Mouse (Mus musculus) C2C12 (cell line): ENCODE measurements at regions not wholly inside any gene's neighbourhood (a gene's known extent, or its start where the extent isn't known, plus 50 kb on each side); places are given as distances from the start of the nearest gene placed in this dataset.

Source experiments
- H3K27me3 ChIP-seq: one replicate; pipeline ENCODE4 v1.6.1; 2011; ENCODE audit not compliant: control insufficient read depth, insufficient read depth, insufficient read length
- H3K36me3 ChIP-seq: one replicate; pipeline ENCODE4 v1.6.1; 2011; ENCODE audit not compliant: control insufficient read depth, insufficient read depth
- H3K4me3 ChIP-seq: one replicate; pipeline ENCODE4 v1.5.1; 2011; ENCODE audit warnings: mild to moderate bottlenecking, control low read depth; ENCODE audit not compliant: poor library complexity, insufficient read depth, severe bottlenecking
- H3K79me2 ChIP-seq: one replicate; pipeline ENCODE4 v1.6.1; 2011; ENCODE audit not compliant: control insufficient read depth, insufficient read depth
- H3K79me3 ChIP-seq: one replicate; pipeline ENCODE4 v1.6.1; 2011; ENCODE audit warnings: low read depth, control low read depth
- H3ac ChIP-seq: one replicate; pipeline ENCODE3; 2011; ENCODE audit warnings: low read depth; ENCODE audit not compliant: control insufficient read depth, insufficient read length
- CEBPB ChIP-seq: IDR thresholded peaks from one replicate; pipeline ENCODE4 v1.6.1; 2011; ENCODE audit warnings: low read depth, mild to moderate bottlenecking, control low read depth, moderate library complexity
- CTCF ChIP-seq: IDR thresholded peaks from one replicate; pipeline ENCODE4 v1.5.1; 2011; ENCODE audit not compliant: control insufficient read depth, insufficient read depth, insufficient read length
- FOSL1 ChIP-seq: IDR thresholded peaks from one replicate; pipeline ENCODE4 v1.8.0; 2011; ENCODE audit warnings: mild to moderate bottlenecking, low read length; ENCODE audit not compliant: poor library complexity, insufficient read depth, severe bottlenecking
- MAX ChIP-seq: IDR thresholded peaks from one replicate; pipeline ENCODE4 v1.6.1; 2011; ENCODE audit warnings: mild to moderate bottlenecking, control low read depth
- MYOD1 ChIP-seq: IDR thresholded peaks from one replicate; pipeline ENCODE4 v1.6.1; 2011; ENCODE audit warnings: low read depth; ENCODE audit not compliant: control insufficient read depth, insufficient read length
- MYOG ChIP-seq: IDR thresholded peaks from one replicate; pipeline ENCODE4 v1.6.1; 2011; ENCODE audit not compliant: control insufficient read depth, insufficient read length; ENCODE audit errors: extremely low read depth
- USF1 ChIP-seq: IDR thresholded peaks from one replicate; pipeline ENCODE4 v1.6.1; 2011; ENCODE audit warnings: low read depth, mild to moderate bottlenecking, control low read depth, moderate library complexity

GRCm38 (mm10) chrX:11558260-11558659 is 230.6 kb downstream of the H2al1j start:
- H3K36me3 ChIP-seq = no peaks in the 10 kb centered on the region
- no peak overlapping the region for H3K4me3 ChIP-seq
- no peaks in the 10 kb centered on the region for H3K27me3 ChIP-seq
- no peak for TF ChIP-seq CEBPB
- peak; percentile 78 for TF ChIP-seq MYOD1
- H3K79me3 ChIP-seq = no peaks in the 10 kb centered on the region
- no peaks in the 10 kb centered on the region for H3K79me2 ChIP-seq
- no peak overlapping the region for H3ac ChIP-seq

GRCm38 (mm10) chrX:11560550-11561276 is 233.1 kb downstream of the H2al1j start:
- Histone ChIP-seq H3K79me3 (no peaks in the 10 kb centered on the region), H3K79me2 (no peaks in the 10 kb centered on the region), H3K36me3 (no peaks in the 10 kb centered on the region), H3ac (no peak overlapping the region), H3K27me3 (no peaks in the 10 kb centered on the region), H3K4me3 (no peak overlapping the region)
- TF ChIP-seq MAX = no peak
- no peak for TF ChIP-seq CEBPB
- TF ChIP-seq MYOD1 = peak; percentile 87
- no peak for TF ChIP-seq USF1

- Histone ChIP-seq H3K36me3 (no peaks in the 10 kb centered on the region), H3K79me2 (no peaks in the 10 kb centered on the region), H3K4me3 (no peak overlapping the region), H3K79me3 (no peaks in the 10 kb centered on the region), H3ac (no peak overlapping the region), H3K27me3 (no peaks in the 10 kb centered on the region)
- no peak for TF ChIP-seq USF1
- no peak for TF ChIP-seq CEBPB
- no peak for TF ChIP-seq MAX
- TF ChIP-seq MYOG = no peak
- TF ChIP-seq FOSL1 = no peak
Measured at GRCm38 (mm10) chrX:11565888-11566287, 238.3 kb downstream of the H2al1j start.

GRCm38 (mm10) chrX:11567827-11568226 is 240.2 kb downstream of the H2al1j start:
- no peak for TF ChIP-seq CTCF
- no peak for TF ChIP-seq CEBPB
- no peak for TF ChIP-seq MYOG
- no peak for TF ChIP-seq FOSL1
- H3K79me3 ChIP-seq = no peaks in the 10 kb centered on the region
- no peaks in the 10 kb centered on the region for H3K27me3 ChIP-seq
- H3ac ChIP-seq = no peak overlapping the region
- H3K79me2 ChIP-seq = no peaks in the 10 kb centered on the region
- H3K4me3 ChIP-seq = no peak overlapping the region
- H3K36me3 ChIP-seq = no peaks in the 10 kb centered on the region

- H3K4me3 ChIP-seq = no peak overlapping the region
- H3K27me3 ChIP-seq = no peaks in the 10 kb centered on the region
- no peak for TF ChIP-seq CTCF
- no peak for TF ChIP-seq USF1
- TF ChIP-seq MAX = no peak
- no peak for TF ChIP-seq MYOD1
- no peak for TF ChIP-seq MYOG
- no peak for TF ChIP-seq FOSL1
- no peak for TF ChIP-seq CEBPB
- H3K79me3 ChIP-seq = no peaks in the 10 kb centered on the region
- H3ac ChIP-seq = no peak overlapping the region
- H3K36me3 ChIP-seq = no peaks in the 10 kb centered on the region
- no peaks in the 10 kb centered on the region for H3K79me2 ChIP-seq
Measured at GRCm38 (mm10) chrX:11568262-11568661, 240.6 kb downstream of the H2al1j start.

GRCm38 (mm10) chrX:11574354-11574753 is 246.7 kb downstream of the H2al1j start:
- no peak overlapping the region for H3ac ChIP-seq
- H3K36me3 ChIP-seq = no peaks in the 10 kb centered on the region
- no peaks in the 10 kb centered on the region for H3K79me2 ChIP-seq
- TF ChIP-seq MYOG = no peak
- no peak for TF ChIP-seq USF1
- no peak for TF ChIP-seq CTCF
- no peak for TF ChIP-seq MAX
- no peak overlapping the region for H3K4me3 ChIP-seq
- no peaks in the 10 kb centered on the region for H3K27me3 ChIP-seq
- H3K79me3 ChIP-seq = no peaks in the 10 kb centered on the region
